Mouse (Mus musculus) cerebellum, adult 18-20 months (tissue): ENCODE data around the gene Cd79b.
"Not testable (repeated sequence)": the region's sequence is repeated elsewhere in the genome, so short reads cannot be mapped to it uniquely, and the experiment has no call there.

ENCODE experiments used
- DNase-seq, 2 experiments: peaks; one replicate each; pipeline ENCODE4 v3.0.0; 2021

The Cd79b gene

DNA sequence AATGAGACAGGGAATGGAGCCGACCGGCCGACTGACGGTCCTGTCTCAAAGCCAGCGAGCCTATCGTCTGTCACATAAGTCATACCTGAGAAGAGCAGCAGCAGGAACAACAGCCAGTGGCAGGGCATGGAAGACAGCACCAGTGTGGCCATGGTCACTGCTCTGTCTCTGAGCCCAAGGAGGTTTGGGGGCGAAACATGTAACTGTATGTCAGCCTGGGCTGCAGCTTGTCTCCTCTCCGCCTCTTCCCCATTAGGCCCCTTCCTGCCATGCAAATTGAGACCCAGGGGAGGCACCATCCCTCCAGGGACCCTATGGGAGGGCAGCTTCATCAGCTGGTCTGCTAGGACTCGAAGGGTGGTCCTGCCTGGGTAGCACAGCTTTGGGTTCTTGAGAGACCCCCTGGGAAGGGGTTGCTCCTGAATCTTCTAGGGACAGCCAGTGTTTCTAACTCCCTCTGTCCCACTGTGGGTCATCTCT is at the start of gene Cd79b:
TSS of gene Cd79b (minus strand) at position 430 of the 480 bp plus-strand sequence.
- no peak for DNase-seq

- DNase-seq = no peak
Observed at GRCm38 (mm10) chr11:106359350-106359749, 44.8 kb upstream of the Cd79b start.

DNA sequence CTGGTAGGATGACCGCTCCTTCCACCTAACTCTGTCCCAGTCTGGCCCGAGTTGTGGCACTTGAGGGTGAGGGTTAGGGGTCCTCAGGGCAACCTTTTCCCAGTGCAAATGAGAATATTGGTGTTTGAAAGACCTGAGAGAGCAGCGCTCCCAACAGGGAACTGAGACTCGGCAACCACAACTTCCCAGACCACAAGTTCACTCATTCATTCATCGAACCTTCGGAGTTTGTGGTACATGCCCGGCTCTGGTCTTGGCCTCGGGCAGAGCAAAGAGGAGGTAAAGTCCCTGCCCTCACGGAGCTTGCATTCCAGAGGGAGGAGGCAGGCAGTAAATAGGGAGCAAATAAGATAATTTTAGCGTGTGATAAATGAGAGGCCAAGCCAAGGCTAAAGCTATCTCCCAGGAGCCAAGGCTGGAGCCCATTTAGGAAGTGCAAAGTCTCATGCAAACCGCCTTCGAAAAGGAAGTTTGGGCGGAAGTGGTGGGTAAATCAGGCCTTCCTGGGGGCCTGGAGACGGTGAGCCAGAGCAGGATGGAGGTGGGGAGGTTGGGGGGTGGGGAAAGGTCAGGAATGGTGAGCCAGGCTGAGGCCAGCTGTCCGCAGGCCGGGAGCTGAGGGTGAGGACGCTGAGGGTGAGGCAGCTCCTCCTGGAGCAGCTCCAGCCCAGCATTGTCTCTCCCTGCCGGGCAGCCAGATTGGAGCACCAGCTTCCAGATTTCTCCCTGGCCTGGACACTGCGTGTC is 41.0 kb upstream of the Cd79b start:
- DNase-seq = peak; percentile 72 to 80

GRCm38 (mm10) chr11:106354181-106354580 is 39.6 kb upstream of the Cd79b start:
- no peak for DNase-seq

DNA sequence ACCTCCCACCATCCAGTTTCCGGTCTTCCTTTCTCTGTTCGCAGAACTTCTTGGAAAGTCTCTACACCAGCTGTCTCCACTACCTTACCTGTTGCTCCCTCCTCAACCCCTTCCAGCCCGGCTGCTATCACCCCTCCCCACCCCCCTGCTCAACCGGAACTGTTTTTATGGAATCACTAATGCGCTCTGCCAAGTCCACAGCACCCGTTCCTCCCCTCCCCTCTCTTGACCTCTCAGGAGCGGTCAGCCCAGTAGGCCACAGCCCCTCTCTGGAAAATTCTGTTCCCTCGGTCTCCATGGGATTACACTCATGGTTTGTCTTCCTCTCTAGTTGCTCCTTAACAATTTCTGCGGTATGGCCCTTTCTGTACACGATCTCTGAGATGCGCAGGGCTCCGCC is 38.6 kb upstream of the Cd79b start, which contains the start of gene Scn4a:
TSS of gene Scn4a (minus strand) at position 101 of the 400 bp plus-strand sequence.
- no peak for DNase-seq

DNA sequence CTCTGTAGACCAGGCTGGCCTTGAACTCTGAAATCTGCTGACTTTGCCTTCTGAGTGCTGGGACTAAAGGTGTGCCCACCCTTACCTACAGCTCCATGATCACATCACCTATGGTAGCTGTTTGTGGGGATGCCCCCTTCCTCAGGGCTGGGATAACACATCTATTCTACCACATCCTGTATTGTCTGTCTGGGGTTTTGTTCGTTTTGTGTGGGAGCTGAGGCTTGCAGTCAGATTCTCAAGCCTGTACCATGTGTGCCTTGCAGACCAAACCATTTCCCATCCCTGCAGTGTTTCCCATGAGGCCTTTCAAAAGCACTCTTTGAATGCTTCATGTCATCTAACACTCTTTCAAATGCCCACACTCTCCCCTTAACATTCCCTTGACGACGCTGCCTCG is 37.4 kb upstream of the Cd79b start:
- DNase-seq = no peak

DNA sequence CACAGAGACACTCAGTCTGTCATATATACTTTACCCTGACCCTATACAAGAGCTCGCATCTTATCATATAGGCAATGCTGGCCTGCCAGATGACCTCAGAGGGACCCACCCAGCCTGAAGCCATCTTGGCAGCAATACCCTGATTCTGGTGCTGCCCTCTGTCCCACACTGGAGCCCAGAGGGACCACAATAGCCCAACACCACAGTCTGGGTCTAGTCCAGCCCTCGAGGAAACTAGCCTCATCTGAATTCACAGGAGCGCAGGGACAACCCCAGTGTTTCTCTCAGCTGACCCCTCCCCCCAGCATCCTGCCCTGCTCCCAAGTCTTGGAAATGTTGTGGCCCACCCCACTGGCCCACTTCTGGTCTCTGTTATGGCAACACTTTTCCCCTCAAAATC is 36.7 kb upstream of the Cd79b start:
- DNase-seq = no peak

DNA sequence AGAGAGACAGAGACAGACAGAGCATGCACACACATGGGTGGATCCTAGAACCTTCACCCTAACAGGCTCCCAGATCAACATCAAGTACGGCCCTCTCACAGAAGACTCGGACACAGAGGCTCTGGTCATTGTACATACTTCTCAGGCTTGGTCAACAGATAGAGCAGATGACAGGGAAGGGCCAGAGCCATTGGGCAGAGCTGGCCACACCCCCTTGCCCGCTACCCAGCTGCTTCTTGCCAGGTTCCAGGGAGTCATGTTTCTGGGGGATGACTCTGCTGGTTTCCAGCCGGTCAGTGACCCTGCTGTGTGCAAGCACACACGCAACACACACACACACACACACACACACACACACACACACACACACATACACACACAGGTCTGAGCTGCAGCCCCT is 36.3 kb upstream of the Cd79b start:
- no peak for DNase-seq

GRCm38 (mm10) chr11:106349772-106350171 is 35.2 kb upstream of the Cd79b start:
- no peak for DNase-seq

DNA sequence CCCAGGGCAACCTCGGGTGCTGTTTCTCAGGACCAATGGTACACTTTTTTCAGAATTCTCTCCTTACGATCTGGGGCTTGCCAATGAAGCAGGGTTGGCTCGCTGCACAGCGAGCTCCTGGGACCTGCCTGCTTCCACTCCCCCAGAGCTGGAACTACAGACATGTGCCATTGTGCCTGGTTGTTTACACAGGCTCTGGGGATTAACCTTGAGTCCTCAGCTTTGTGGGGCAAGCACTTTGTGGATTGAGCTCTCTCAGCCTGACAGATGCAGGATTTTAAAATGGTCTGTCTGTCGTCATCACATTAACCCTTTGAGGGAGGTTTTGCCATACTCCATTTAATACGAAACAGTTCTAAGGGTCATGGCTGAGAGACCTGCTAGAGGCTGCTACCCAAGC is 30.3 kb upstream of the Cd79b start:
- no peak for DNase-seq

GRCm38 (mm10) chr11:106340990-106341520 is 26.5 kb upstream of the Cd79b start:
- DNase-seq = no peak

DNA sequence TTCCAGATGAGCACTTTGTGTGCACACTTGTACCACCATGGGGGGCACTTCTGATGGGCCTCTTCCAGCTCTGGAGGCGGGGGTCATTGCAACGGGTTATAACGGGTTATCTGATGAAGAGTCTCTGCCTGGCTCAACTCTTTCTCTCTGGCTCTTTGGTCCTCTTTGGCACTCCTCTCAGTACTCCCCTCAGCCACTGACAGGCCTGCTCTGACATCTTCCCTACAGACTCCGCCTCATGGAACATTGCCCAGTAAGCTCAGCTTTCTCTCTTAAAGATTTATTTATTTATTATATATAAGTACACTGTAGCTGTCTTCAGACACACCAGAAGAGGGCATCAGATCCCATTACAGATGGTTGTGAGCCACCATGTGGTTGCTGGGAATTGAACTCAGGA is 24.8 kb upstream of the Cd79b start:
- not testable (repeated sequence) for DNase-seq

GRCm38 (mm10) chr11:106338870-106339269 is 24.3 kb upstream of the Cd79b start:
- no peak for DNase-seq

DNA sequence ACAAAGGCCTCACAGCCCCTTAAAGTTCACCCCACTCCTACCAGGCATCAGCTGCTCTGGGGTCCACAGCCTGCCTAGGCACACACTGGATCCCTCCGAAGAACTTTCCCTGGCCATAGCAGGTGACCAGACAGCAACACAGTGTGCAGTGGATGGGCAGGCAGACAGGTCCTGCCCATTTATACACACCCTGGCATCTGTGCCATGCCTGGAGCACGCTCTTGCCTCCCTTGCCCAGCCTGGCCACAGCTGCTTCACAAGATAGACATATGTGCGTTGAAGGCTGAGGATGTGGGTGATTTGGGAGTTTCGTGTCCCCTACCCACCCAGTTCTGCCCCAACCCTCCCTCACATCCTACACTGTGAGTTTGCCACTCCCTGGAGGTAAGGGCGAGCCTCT is 23.5 kb upstream of the Cd79b start:
- no peak for DNase-seq

- DNase-seq = no peak
Observed at GRCm38 (mm10) chr11:106334066-106334465, 19.5 kb upstream of the Cd79b start.

DNA sequence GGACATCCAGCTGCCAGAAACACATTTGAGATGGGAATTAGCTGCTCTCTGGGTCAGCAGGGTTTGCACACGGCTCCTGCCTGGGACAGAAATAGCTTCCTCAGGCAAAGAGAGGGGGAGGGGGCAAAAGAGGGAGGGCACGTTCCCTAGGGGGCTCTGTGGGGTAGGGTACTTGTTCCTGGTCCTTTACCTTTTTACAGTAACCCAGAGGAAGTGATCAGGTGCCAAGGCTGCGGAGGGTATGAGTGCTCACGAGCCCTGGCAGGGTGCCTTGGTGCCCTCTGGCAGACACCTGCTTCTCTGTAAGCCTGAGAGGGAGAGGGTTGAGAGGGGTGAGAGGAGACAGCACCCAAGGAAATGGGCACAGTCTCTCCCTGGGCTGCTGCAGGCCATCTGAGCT is 17.9 kb upstream of the Cd79b start:
- DNase-seq = peak; percentile 15 to 28

DNA sequence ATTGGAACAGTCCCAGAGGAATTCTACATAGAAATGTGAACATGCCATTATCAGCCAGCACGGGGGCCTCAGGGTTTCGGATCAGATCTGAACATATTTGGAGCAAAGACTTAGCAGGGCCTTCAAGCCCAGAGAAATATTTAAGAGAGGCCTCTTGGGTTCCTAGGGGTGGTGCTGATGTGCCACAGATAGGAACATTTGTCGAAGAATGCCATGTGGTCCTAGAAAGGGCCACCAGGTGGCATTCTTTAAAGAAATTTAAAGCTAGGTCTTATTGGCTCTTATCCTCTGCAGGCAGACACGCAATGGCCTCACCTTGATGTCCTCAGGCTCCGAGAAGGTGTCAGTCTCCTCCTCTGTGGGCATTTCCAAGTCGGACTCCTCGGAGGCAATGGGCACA is 15.1 kb upstream of the Cd79b start:
- DNase-seq = peak; percentile 31

DNA sequence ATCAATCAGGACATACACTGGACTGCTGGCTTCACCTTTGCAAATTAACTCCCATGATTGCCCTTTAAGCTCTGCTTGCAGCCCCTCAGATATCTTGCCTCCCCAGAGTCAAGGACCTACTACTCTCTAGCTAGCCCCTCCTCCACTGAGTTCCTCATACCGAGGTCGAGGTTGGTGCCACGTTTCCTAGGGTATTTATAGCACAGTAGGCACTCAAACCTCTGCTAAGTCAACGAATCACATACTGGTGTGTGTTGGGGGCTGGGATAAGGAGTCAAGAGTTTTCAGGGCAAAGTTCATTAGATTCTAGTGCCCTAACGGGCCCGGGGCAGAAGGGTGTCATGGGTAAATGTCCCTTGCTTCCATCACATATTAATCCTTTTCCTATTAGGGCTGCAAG is 14.6 kb upstream of the Cd79b start:
- DNase-seq = no peak

- no peak for DNase-seq
Observed at GRCm38 (mm10) chr11:106328521-106328920, 14.0 kb upstream of the Cd79b start.

GRCm38 (mm10) chr11:106326475-106326874 is 11.9 kb upstream of the Cd79b start:
- no peak for DNase-seq

GRCm38 (mm10) chr11:106325566-106326206 is 11.1 kb upstream of the Cd79b start:
- DNase-seq = peak; percentile 74 to 80

- no peak for DNase-seq
Observed at GRCm38 (mm10) chr11:106324858-106325257, 10.3 kb upstream of the Cd79b start.

GRCm38 (mm10) chr11:106318406-106319366 is 4.1 kb upstream of the Cd79b start:
- no peak for DNase-seq
